Mouse (Mus musculus): Measurements from ENCODE around the gene Sit1. TPM values are rescaled to one million over a fixed set of nuclear protein-coding genes. Genes with fewer than 3 reads are reported as not detected.
A peak's percentile ranks its signal among the peaks of the same experiment; 100 is the strongest.
"Not testable (repeated sequence)": the region's sequence is repeated elsewhere in the genome, so short reads cannot be mapped to it uniquely, and the experiment has no call there.

Gene Sit1
- polyA plus RNA-seq, 1 experiment from 2014 or later, result not detected

DNA sequence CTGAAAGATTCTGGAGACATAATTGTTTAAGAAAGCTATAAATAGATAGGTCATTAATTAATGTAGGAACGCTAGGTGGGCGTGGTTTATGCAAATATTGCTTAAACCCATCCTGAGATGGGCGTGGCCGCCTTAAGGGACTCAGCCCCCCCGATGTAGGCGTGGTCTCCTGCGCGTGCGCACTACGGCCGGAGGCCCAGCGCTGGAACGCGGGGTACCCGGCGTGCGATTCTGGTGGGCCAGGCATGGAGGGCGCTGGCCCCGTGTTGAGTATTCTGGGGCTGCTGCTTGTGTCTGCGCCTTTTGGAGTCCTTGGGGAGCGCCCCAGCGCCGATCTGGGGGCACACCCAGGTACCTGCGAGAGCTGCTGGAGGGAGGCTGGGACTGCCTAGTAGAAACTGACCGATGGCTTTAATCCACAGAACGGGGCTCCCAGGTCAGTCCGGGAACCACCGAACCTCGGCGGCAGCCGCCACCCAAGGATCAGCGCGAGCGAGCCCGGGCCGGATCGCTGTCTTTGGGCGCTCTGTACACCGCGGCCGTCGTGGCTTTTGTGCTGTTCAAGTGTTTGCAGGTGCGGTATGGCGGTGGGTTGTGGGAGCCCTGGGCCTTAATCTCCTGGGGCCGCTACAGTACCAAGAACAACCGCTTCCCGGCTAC lies 9.8 kb upstream of the Sit1 start:
- Histone ChIP-seq H3K4me1 (replicated peaks; ENCODE audit: control insufficient read depth, insufficient read depth) (no peaks in the 10 kb centered on the region), H3K4me3 (ENCODE audit: low read depth, low read length) (peak overlapping the region; percentile 73), H3K9ac (ENCODE audit: low read length) (peak overlapping the region; percentile 86), H3K9me3 (ENCODE audit: control insufficient read depth, low read length) (no peaks in the 10 kb centered on the region), H3K4me2 (replicated peaks; ENCODE audit: low read depth) (peak overlapping the region; percentile 74), H3K36me3 (ENCODE audit: control insufficient read depth, insufficient read depth, low read length) (no peaks in the 10 kb centered on the region), H3K27me3 (ENCODE audit: control insufficient read depth, insufficient read depth, low read length) (no peaks in the 10 kb centered on the region), H3K27ac (replicated peaks) (peak overlapping the region; percentile 89)
- DNase-seq (ENCODE audit: low spot score) (peak; percentile 94), ATAC-seq (ENCODE audit: low FRiP score, low TSS enrichment) (peak; percentile 84)
- peak; percentile 45 for TF ChIP-seq EP300 (optimal IDR thresholded peaks at IDR 0.05)
- peak; percentile 31; the same call in 1 of the 2 replicates for TF ChIP-seq CTCF (IDR thresholded peaks at IDR 0.05; ENCODE audit: low read depth)
- under 1% methylated on average over 47 of the region's 47 CpGs for WGBS

- Histone ChIP-seq H3K4me2 (replicated peaks; ENCODE audit: low read depth) (peak within 1 kb of the TSS; percentile 74), H3K36me3 (ENCODE audit: control insufficient read depth, insufficient read depth, low read length) (no peaks in the 10 kb centered on the region), H3K27ac (replicated peaks) (peak within 1 kb of the TSS; percentile 89), H3K9me3 (ENCODE audit: control insufficient read depth, low read length) (no peaks in the 10 kb centered on the region), H3K9ac (ENCODE audit: low read length) (peak within 1 kb of the TSS; percentile 86), H3K4me1 (replicated peaks; ENCODE audit: control insufficient read depth, insufficient read depth) (no peaks in the 10 kb centered on the region), H3K4me3 (ENCODE audit: low read depth, low read length) (peak within 1 kb of the TSS; percentile 73), H3K27me3 (ENCODE audit: control insufficient read depth, insufficient read depth, low read length) (no peaks in the 10 kb centered on the region)
- under 1% methylated on average over 25 of the region's 25 CpGs for WGBS
- TF ChIP-seq EP300 (optimal IDR thresholded peaks at IDR 0.05) (no peak), CTCF (IDR thresholded peaks at IDR 0.05; ENCODE audit: low read depth) (no peak)
- ATAC-seq (ENCODE audit: low FRiP score, low TSS enrichment) (peak; percentile 96), DNase-seq (ENCODE audit: low spot score) (peak; percentile 90)
Measured at GRCm38 (mm10) chr4:43492821-43493185, 9.3 kb upstream of the Sit1 start, which contains the start of gene Ccdc107. Gene Ccdc107 (plus strand): TSS chr4:43492900.

DNA sequence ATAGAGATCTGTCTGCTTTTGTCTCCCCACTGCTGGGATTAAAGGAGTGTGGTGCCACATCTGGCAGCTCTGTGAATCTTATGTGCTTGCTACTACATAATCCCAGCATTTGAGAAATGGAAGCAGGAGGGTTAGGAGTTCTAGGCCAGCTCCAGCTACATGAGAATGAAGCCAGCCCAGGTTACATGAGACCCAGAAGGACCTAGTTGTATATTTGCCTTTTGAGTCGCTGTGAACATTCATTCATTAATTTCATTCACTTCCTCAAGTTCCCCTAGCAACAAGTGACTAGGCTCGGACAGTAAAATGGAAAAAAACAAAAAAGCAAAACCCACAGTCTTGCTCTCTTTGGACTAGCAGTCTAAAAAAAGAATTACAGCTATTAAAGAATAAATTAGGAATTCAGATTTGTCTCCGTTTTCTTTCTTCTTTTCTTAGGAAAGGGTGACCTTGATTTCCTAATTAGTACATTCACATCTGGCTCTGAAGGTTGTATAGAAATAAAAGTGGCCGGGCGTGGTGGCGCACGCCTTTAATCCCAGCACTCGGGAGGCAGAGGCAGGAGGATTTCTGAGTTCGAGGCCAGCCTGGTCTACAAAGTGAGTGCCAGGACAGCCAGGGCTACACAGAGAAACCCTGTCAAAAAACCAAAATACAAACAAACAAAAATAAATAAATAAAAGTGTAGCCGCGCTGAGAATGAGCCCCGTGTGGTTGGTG lies 8.7 kb upstream of the Sit1 start:
- TF ChIP-seq CTCF (IDR thresholded peaks at IDR 0.05; ENCODE audit: low read depth), result no peak
- no peak for TF ChIP-seq EP300 (optimal IDR thresholded peaks at IDR 0.05)
- no peak for DNase-seq (ENCODE audit: low spot score)
- no peak; the same call in 1 of the 2 replicates for ATAC-seq (ENCODE audit: low FRiP score, low TSS enrichment)
- H3K4me1 ChIP-seq (replicated peaks; ENCODE audit: control insufficient read depth, insufficient read depth), result no peaks in the 10 kb centered on the region
- no peaks in the 10 kb centered on the region for H3K27me3 ChIP-seq (ENCODE audit: control insufficient read depth, insufficient read depth, low read length)
- WGBS, result 43% methylated on average over 12 of the region's 12 CpGs
- H3K4me2 ChIP-seq (replicated peaks; ENCODE audit: low read depth), result peak overlapping the region; percentile 44; the same call in 1 of the 2 replicates
- no peaks in the 10 kb centered on the region for H3K36me3 ChIP-seq (ENCODE audit: control insufficient read depth, insufficient read depth, low read length)
- H3K4me3 ChIP-seq (ENCODE audit: low read depth, low read length), result peak overlapping the region; percentile 73
- H3K9me3 ChIP-seq (ENCODE audit: control insufficient read depth, low read length), result no peaks in the 10 kb centered on the region
- 0 out of 2 replicates have a peak overlapping the region, but pooled peaks have one; percentile 23 for H3K9ac ChIP-seq (ENCODE audit: low read length)
- H3K27ac ChIP-seq (replicated peaks), result peak overlapping the region; percentile 89

DNA sequence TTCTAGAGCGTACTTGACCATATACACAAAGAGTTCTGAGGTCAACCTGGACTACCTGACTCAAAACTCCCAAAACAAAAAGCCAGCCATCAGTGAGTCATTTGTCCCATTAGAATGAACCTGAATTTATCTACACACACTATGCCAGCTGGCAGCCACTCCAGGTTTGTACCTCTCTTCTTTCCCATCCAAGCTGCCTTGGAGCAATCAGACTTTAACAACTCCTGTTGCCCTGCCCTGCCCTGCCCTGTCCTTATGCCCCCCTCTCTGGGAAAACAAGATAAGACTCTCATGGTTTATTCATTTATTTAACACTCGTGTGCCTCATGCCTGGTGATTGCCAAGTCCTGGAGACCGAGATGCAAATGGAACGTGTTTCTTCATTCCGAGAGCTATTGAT lies 7.3 kb upstream of the Sit1 start:
- no peaks in the 10 kb centered on the region for H3K36me3 ChIP-seq (ENCODE audit: control insufficient read depth, insufficient read depth, low read length)
- ATAC-seq (ENCODE audit: low FRiP score, low TSS enrichment) (peak; percentile 15; the same call in 1 of the 2 replicates), DNase-seq (ENCODE audit: low spot score) (peak; percentile 44)
- H3K4me1 ChIP-seq (replicated peaks; ENCODE audit: control insufficient read depth, insufficient read depth), result no peaks in the 10 kb centered on the region
- no peak overlapping the region for H3K9ac ChIP-seq (ENCODE audit: low read length)
- no peaks in the 10 kb centered on the region for H3K9me3 ChIP-seq (ENCODE audit: control insufficient read depth, low read length)
- no peaks in the 10 kb centered on the region for H3K27me3 ChIP-seq (ENCODE audit: control insufficient read depth, insufficient read depth, low read length)
- no peak for TF ChIP-seq EP300 (optimal IDR thresholded peaks at IDR 0.05)
- no peak for TF ChIP-seq CTCF (IDR thresholded peaks at IDR 0.05; ENCODE audit: low read depth)
- H3K4me3 ChIP-seq (ENCODE audit: low read depth, low read length), result no peak overlapping the region
- no peak overlapping the region for H3K27ac ChIP-seq (replicated peaks)
- 62% methylated on average over 5 of the region's 5 CpGs for WGBS
- H3K4me2 ChIP-seq (replicated peaks; ENCODE audit: low read depth), result no peak overlapping the region

DNA sequence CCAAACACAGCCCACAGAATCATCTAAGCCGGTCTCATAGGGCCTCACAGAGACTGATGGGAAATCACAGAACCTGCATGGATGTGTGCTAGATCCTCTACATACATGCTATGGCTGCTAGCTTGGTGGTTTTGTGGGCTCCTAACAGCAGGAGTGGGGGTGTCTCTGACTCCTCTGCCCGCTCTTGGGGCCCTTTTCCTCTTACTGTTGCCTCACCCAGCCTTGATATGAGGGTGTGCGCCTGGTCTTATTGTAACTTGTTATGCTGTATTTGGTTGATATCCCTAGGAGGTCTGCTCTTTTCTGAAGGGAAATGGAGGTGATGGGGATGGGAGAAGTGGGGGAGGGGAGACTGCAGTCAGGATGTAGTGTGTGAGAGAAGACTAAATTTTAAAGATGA lies 6.1 kb upstream of the Sit1 start:
- ATAC-seq (ENCODE audit: low FRiP score, low TSS enrichment) (no peak), DNase-seq (ENCODE audit: low spot score) (no peak)
- Histone ChIP-seq H3K36me3 (ENCODE audit: control insufficient read depth, insufficient read depth, low read length) (no peaks in the 10 kb centered on the region), H3K4me2 (replicated peaks; ENCODE audit: low read depth) (no peak overlapping the region), H3K4me3 (ENCODE audit: low read depth, low read length) (no peak overlapping the region), H3K27me3 (ENCODE audit: control insufficient read depth, insufficient read depth, low read length) (no peaks in the 10 kb centered on the region), H3K9ac (ENCODE audit: low read length) (no peak overlapping the region), H3K4me1 (replicated peaks; ENCODE audit: control insufficient read depth, insufficient read depth) (no peaks in the 10 kb centered on the region), H3K27ac (replicated peaks) (no peak overlapping the region), H3K9me3 (ENCODE audit: control insufficient read depth, low read length) (no peaks in the 10 kb centered on the region)
- TF ChIP-seq CTCF (IDR thresholded peaks at IDR 0.05; ENCODE audit: low read depth) (no peak), EP300 (optimal IDR thresholded peaks at IDR 0.05) (no peak)
- 89% methylated on average over 3 of the region's 3 CpGs for WGBS

- not testable (repeated sequence) for H3K27me3 ChIP-seq (ENCODE audit: control insufficient read depth, insufficient read depth, low read length); H3K36me3 ChIP-seq (ENCODE audit: control insufficient read depth, insufficient read depth, low read length); H3K4me2 ChIP-seq (replicated peaks; ENCODE audit: low read depth); DNase-seq (ENCODE audit: low spot score); H3K9me3 ChIP-seq (ENCODE audit: control insufficient read depth, low read length); H3K4me1 ChIP-seq (replicated peaks; ENCODE audit: control insufficient read depth, insufficient read depth); H3K27ac ChIP-seq (replicated peaks); ATAC-seq (ENCODE audit: low FRiP score, low TSS enrichment); H3K4me3 ChIP-seq (ENCODE audit: low read depth, low read length); H3K9ac ChIP-seq (ENCODE audit: low read length)
- TF ChIP-seq CTCF (IDR thresholded peaks at IDR 0.05; ENCODE audit: low read depth), result peak; percentile 29; the same call in 1 of the 2 replicates
- 85% methylated on average over 5 of the region's 5 CpGs for WGBS
Measured at GRCm38 (mm10) chr4:43485666-43486065, 2.1 kb upstream of the Sit1 start.
